Mouse (Mus musculus) cerebellum, postnatal 4 days (tissue): ENCODE measurements around the gene Gm17067.
A peak's percentile ranks its signal among the peaks of the same experiment; 100 is the strongest.
"Not testable (repeated sequence)": the region's sequence is repeated elsewhere in the genome, so short reads cannot be mapped to it uniquely, and the experiment has no call there.

ENCODE experiments used
- DNase-seq, 2 experiments: peaks; one replicate each; pipeline ENCODE4 v3.0.0; 2022; ENCODE audit warnings: low spot score in 2 of 2, mixed read lengths in 1 of 2

Gm17067 gene

DNA sequence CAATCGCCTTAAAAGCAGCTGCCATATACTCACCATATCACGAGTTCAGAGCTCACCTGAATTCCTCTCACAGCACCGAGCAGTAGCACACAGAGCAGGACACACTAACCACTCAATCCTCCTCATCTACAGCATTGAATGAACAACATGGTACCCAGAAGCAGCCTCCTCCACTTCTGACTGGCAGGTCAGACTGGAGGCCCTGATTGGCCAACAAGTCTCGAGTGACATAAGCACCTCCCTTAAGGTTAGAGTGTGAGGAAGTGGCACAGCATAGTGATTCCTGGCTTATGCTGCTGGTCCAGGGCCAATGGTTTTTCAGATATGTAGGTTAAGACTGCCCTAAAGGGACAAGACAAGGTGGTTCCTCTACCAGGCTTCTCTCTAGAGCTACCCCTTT is at the start of gene Gm17067:
Gene Gm17067, minus strand, starts transcription at position 101 of the 400 bp plus-strand sequence.
- not testable (repeated sequence) for DNase-seq

DNA sequence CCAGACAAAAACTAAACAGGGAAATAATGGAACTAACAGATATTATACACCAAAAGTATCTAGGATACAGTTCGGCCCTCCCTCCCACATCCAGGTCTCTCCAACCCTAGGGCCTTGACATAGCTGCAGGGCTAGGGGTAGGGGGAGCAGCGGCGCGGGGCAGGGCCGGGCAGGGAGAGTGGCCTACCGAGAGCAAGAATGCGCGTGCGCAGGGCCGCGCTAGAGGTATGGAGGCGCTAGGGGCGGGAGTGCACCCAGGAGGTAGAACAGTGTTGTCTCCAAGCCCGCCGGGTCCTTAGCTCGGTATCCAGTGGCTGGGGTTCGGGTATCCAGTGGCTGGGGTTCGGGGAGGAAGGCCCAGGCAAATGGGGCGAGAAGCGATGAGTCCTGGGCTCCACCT is 23.0 kb upstream of the Gm17067 start:
- DNase-seq = no peak

DNA sequence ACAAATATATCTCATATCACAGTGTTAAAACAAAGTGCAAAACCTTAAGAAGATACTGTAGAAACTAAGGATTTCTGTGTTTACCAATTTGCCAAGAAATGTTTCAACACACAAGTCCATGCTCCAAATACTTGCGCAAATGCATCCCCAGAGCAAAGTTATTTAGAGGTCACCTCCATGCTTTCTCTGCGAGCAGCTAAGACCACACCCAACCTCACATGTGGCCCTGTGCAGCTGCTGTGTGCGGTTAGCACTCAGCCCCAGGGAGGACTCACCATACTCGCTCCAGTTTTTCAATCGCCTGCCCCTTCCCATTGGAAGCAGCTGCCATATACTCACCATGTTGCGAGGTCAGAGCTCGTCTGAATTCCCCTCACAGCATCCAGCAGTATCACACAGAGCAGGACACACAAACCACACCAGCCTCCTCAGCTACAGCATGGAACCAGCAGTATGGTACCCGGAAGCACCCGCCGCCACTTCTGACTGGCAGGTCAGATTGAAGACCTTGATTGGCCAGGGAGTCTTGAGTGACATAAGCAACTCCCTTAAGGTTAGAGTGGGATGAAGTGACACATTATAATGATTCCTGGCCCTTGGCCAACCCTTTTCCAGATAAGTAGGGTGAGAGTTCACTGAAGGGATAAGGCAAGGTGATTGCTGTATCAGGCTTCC is 11.9 kb upstream of the Gm17067 start:
- DNase-seq = no peak

DNA sequence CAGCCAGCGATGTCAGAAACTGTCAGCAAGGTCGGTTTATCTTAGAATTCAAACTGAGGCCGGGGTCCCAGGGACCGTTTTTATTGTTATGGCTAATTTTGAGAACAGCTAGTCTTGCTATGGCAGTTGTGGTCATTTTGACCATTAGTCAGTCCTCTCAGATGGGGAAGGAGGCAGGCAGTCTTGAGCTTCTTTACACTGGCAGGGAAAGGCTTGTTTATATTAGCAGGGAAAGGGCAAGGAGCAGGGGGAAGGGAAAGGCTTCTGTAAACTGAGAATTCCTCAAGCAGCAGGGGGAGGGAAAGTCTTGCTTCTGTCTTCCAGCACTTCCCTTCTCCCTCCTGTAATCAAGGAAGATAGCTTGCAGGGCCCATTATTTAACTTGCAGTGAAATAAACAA is 33.6 kb downstream of the Gm17067 start:
- not testable (repeated sequence) for DNase-seq

DNA sequence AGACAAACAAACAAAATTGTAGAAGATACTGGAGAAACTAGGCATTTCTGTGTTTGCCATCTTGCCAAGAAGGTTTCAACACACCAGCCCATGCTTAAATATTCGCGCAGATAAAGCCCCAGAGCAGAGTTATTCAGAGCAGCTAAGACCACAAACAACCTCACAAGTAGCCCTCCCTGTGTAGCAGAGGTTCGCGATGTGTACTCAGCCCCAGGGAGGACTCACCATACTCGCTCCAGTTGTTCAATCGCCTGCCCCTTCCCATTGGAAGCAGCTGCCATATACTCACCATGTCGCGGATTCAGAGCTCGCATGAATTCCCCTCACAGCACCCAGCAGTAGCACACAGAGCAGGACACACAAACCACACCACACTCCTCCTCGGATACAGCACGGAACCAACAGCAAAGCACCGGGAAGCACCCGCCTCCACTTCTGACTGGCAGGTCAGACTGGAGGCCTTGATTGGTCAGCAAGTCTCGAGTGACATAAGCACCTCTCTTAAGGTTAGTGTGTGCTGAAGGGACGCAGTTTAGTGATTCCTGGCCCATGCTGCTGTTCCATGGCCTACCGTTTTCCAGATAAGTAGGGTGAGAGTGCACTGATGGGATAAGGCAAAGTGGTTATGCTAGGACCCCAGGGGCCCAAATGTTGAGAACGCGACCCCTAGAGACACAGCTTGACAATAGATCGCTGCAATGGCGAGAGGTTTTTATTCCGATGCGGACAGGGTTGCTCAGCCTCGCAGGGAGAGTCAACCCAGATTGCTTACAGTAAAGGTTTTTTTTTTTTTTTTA is 34.3 kb downstream of the Gm17067 start, which contains the start of gene Zfp975:
Gene Zfp975, minus strand, starts transcription at position 381 of the 797 bp plus-strand sequence.
- DNase-seq = peak; percentile 33 to 62

DNA sequence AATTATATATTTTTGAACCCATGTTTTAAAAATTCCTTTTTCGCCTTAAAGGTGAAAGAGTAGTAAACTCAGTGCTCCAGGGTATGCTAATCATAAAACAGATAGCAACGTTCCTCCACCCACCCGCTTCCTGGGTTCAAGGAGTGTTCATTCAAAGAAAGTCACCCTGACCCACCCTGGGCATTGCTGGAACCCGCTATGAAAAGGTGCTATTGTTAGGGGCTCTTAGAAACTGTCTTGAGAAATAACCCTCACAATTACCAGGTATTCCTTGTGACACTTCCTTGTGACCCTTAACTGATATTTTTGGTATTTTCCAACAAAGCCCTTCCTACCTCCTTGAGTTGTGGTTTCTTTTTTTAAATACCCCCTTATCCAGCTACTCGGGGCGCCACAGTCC is 46.7 kb downstream of the Gm17067 start:
- DNase-seq = not testable (repeated sequence)

DNA sequence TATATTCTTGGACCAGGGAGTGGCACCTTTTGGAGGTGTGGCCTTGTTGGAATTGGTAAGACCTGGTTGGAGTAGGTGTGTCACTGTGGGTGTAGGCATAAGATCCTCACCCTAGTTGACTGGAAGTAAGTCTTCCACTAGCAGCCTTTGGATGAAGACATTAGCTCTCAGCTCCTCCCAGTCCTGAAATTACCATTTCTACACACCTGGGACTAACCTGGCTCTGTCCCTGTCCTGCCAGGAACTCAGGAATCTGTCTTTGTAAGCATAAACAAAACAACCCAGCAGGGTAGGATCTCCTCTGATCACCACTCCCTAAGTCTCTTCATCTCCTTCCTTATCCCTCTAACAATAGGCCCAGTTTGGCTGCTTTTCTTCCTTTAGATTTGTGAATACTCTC is 47.2 kb downstream of the Gm17067 start:
- DNase-seq = not testable (repeated sequence)

DNA sequence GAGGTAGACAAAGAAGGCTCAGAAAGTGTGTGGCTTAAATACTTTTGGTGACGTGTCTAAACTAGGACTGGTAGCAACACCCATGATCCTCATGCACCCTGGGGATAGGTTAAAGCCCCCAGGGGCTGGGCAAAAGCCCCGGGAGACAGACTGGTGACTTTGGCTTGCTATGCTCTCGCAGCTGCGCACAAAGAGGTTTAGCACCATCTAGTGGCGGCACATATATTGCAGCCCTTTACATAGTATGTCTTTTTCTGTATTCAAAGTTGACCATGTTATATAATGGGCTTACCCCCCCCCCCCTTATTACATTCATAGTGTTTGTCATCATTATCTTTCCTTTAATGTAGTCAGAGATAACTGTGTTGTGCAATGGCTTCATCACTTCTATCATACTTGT is 66.7 kb downstream of the Gm17067 start:
- DNase-seq = not testable (repeated sequence)
